Mouse (Mus musculus): Measurements from ENCODE around the gene Col8a1. TPM values are rescaled to one million over a fixed set of nuclear protein-coding genes. Genes with fewer than 3 reads are reported as not detected.

Col8a1 gene
- polyA plus RNA-seq, 1 experiment from 2014 or later: 12.2 TPM

DNA sequence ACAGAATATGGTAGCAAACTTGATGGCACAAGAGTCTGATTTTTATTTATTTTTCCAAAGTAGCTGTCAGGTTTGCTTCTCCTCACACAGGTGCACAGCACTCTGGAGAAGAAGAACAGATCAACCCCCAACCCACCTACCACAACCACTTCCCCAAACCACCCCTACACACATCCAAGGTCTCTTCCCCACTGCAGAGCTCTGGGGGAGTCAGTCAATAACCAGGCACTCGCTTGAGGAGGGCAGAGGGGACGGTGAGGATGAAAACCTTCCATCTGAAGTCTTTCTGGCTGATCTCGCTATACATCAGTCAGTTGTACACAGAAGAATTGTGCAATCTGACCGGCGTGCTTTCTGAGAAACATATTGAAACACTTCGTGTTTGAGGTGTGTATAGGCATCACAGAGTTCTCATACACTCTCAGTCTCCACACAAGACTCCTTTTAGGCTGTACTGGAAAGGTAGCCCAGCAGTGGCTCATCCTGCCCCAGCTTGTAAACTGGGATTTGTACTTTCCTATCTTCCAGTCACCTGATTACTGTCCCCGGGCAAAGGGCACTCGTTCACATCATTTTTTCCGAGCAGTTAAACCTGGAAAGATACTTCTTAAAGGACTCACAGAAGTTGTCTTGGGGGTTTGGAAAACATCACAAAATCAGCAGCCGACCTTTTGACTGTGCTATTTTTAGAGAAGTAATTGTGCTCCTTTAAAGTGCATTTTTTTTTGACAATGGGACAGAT lies 827 bp downstream of the Col8a1 start:
- peak overlapping the region; percentile 24; the same call in 1 of the 2 replicates for H3K4me3 ChIP-seq (ENCODE audit: low read depth, low read length)

DNA sequence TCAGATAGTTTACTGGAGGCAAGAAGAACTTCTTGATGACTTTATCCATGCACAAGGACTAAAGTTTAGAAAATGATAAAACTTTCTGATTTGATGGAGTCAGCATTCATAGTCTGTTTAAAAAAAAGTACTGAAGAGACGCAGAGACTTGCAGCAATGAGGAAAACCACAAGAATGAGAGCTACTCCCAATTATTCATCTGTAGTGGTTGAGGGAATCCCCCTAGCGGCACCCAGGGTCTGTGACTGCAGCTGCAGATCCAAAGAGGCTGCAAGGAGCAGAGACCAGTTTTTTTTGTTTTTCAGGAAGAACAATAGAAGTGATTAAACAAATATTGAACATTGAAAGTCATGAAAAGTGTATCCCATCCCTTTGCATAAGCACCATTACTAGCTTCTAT lies 4.0 kb downstream of the Col8a1 start:
- Histone ChIP-seq H3K4me1 (ENCODE audit: control insufficient read depth, insufficient read depth, low read length) (peaks cover 7% of the 10 kb centered on the region; the same call in 1 of the 2 replicates), H3K4me2 (replicated peaks; ENCODE audit: low read depth, low read length) (no peak overlapping the region), H3K9ac (replicated peaks; ENCODE audit: low read depth, low read length) (no peak overlapping the region), H3K36me3 (ENCODE audit: control insufficient read depth, insufficient read depth, low read length) (no peaks in the 10 kb centered on the region), H3K27me3 (ENCODE audit: control insufficient read depth, insufficient read depth, low read length) (no peaks in the 10 kb centered on the region), H3K27ac (ENCODE audit: low read length) (no peak overlapping the region), H3K9me3 (ENCODE audit: control insufficient read depth, low read depth, low read length) (no peaks in the 10 kb centered on the region), H3K4me3 (ENCODE audit: low read depth, low read length) (no peak overlapping the region)
- no peak for ATAC-seq (ENCODE audit: insufficient number of reproducible peaks, insufficient read depth, low FRiP score, low read depth)
- WGBS: 44% methylated on average over 2 of the region's 2 CpGs

More for the DNA sequence above, 827 bp downstream of the Col8a1 start:
- Histone ChIP-seq H3K9me3 (ENCODE audit: control insufficient read depth, low read depth, low read length) (no peaks in the 10 kb centered on the region), H3K27me3 (ENCODE audit: control insufficient read depth, insufficient read depth, low read length) (0 out of 2 replicates have a peak, but pooled peaks cover 2% of the 10 kb centered on the region), H3K9ac (replicated peaks; ENCODE audit: low read depth, low read length) (no peak overlapping the region), H3K4me1 (ENCODE audit: control insufficient read depth, insufficient read depth, low read length) (peaks cover 4% of the 10 kb centered on the region; the same call in 1 of the 2 replicates), H3K27ac (ENCODE audit: low read length) (no peak overlapping the region), H3K36me3 (ENCODE audit: control insufficient read depth, insufficient read depth, low read length) (no peaks in the 10 kb centered on the region), H3K4me2 (replicated peaks; ENCODE audit: low read depth, low read length) (peak overlapping the region; percentile 70)
- ATAC-seq (ENCODE audit: insufficient number of reproducible peaks, insufficient read depth, low FRiP score, low read depth): no peak
- WGBS: 44% methylated on average over 10 of the region's 10 CpGs

DNA sequence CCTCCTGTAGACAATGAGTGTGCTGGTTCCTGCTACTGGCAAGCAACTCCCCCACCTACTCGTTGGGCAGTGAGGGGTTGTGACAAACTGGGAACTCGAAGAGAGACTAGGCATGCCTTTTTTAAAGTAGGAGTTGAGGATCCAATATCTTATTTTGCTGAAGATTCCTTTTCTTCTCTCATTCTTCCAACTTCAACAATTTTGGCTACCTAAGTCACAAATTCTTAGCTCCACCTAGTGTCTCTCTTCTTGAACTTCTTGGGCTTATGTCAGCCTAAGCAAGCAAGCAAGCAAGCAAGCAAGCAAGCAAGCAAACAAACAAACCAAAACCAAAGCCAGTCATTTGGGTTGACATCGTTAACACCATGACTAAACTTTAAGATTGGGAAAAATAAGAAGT lies 6.4 kb downstream of the Col8a1 start:
- no peaks in the 10 kb centered on the region for H3K9me3 ChIP-seq (ENCODE audit: control insufficient read depth, low read depth, low read length)
- no peak overlapping the region for H3K4me3 ChIP-seq (ENCODE audit: low read depth, low read length)
- H3K4me1 ChIP-seq (ENCODE audit: control insufficient read depth, insufficient read depth, low read length): 0 out of 2 replicates have a peak, but pooled peaks cover 3% of the 10 kb centered on the region
- H3K36me3 ChIP-seq (ENCODE audit: control insufficient read depth, insufficient read depth, low read length): no peaks in the 10 kb centered on the region
- 61% methylated on average over 3 of the region's 3 CpGs for WGBS
- H3K4me2 ChIP-seq (replicated peaks; ENCODE audit: low read depth, low read length): no peak overlapping the region
- H3K27me3 ChIP-seq (ENCODE audit: control insufficient read depth, insufficient read depth, low read length): no peaks in the 10 kb centered on the region
- no peak overlapping the region for H3K27ac ChIP-seq (ENCODE audit: low read length)
- ATAC-seq (ENCODE audit: insufficient number of reproducible peaks, insufficient read depth, low FRiP score, low read depth): no peak
- H3K9ac ChIP-seq (replicated peaks; ENCODE audit: low read depth, low read length): no peak overlapping the region

DNA sequence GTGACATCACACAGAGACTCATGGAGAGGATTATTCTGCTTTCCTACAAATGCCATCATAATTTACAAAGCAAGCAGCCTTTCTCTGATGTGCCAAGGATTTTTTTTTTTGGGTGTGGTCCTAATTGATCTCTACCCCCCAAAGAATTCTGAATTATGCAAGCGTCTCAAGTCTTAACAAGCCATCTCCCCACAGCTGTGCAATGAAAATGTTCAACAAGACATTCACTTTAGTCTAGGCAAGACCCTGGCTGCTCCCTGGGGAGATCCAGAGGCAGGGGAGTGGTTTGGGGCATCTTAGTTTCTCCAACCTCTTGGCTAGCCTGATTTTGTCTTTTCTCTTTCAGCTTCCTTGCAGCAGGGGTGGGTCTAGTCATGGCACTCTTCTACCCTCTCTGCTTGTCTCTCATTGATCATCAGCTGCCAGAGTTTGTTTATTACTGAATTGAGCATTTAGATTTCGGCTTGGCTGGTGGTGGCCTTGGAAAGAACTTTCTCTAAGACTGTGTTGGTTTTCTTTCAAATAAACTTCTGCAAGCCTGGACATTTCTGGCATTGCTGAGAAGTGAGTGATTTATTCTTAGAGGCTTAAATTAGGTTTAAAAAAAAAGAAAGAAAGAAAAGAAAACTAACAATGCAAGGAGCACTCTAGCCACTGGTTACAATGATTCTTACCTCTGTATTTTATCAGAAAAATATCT lies 7.0 kb downstream of the Col8a1 start:
- no peak overlapping the region for H3K4me2 ChIP-seq (replicated peaks; ENCODE audit: low read depth, low read length)
- ATAC-seq (ENCODE audit: insufficient number of reproducible peaks, insufficient read depth, low FRiP score, low read depth): 0 out of 2 replicates have a peak, but pooled peaks have one; percentile 33
- no peak overlapping the region for H3K27ac ChIP-seq (ENCODE audit: low read length)
- H3K9ac ChIP-seq (replicated peaks; ENCODE audit: low read depth, low read length): no peak overlapping the region
- H3K27me3 ChIP-seq (ENCODE audit: control insufficient read depth, insufficient read depth, low read length): no peaks in the 10 kb centered on the region
- H3K9me3 ChIP-seq (ENCODE audit: control insufficient read depth, low read depth, low read length): no peaks in the 10 kb centered on the region
- H3K4me3 ChIP-seq (ENCODE audit: low read depth, low read length): no peak overlapping the region
- H3K36me3 ChIP-seq (ENCODE audit: control insufficient read depth, insufficient read depth, low read length): no peaks in the 10 kb centered on the region
- 43% methylated on average over 2 of the region's 2 CpGs for WGBS
- 0 out of 2 replicates have a peak, but pooled peaks cover 3% of the 10 kb centered on the region for H3K4me1 ChIP-seq (ENCODE audit: control insufficient read depth, insufficient read depth, low read length)

DNA sequence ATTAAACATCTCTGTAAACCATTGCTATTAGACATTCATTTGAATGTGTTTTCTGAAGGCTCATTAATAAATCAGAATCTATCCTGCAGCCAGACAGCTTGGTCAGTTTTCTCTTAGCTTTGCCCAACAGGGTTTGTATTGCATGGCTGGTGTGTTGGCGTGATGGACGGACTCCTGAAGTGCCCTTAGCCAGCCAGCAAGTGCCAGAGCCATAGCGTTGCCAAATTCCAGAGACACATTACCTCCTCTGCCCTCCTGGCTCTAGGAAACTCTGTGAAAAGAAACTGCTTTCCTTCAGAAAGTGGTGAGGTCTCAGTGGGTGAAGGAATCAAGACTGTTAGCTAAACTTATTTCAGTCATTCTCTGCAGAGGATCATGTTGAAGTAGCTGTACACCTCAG lies 14.4 kb downstream of the Col8a1 start:
- Histone ChIP-seq H3K27ac (ENCODE audit: low read length) (no peak overlapping the region), H3K4me3 (ENCODE audit: low read depth, low read length) (no peak overlapping the region), H3K9ac (replicated peaks; ENCODE audit: low read depth, low read length) (no peak overlapping the region), H3K27me3 (ENCODE audit: control insufficient read depth, insufficient read depth, low read length) (no peaks in the 10 kb centered on the region), H3K4me1 (ENCODE audit: control insufficient read depth, insufficient read depth, low read length) (no peaks in the 10 kb centered on the region), H3K4me2 (replicated peaks; ENCODE audit: low read depth, low read length) (no peak overlapping the region), H3K9me3 (ENCODE audit: control insufficient read depth, low read depth, low read length) (no peaks in the 10 kb centered on the region), H3K36me3 (ENCODE audit: control insufficient read depth, insufficient read depth, low read length) (no peaks in the 10 kb centered on the region)
- WGBS: 82% methylated on average over 3 of the region's 3 CpGs
- no peak for ATAC-seq (ENCODE audit: insufficient number of reproducible peaks, insufficient read depth, low FRiP score, low read depth)

DNA sequence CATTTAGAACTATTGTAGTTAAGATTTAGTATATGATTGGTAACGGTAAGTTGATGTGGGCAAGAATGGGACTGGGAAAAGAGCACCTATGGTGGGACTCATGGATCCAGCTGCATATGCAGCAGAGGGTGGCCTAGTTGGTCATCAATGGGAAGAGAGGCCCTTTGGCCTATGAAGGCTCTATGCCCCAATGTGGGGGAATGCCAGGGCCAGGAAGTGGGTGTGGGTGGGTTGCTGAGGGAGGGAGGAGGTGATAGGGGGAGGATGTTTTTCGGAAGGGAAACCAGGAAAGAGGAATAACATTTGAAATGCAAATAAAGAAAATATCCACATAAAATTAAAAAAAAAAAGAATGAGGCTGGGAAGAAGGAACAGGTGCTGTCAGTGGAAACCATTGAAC lies 19.6 kb downstream of the Col8a1 start:
- H3K4me2 ChIP-seq (replicated peaks; ENCODE audit: low read depth, low read length): no peak overlapping the region
- no peaks in the 10 kb centered on the region for H3K36me3 ChIP-seq (ENCODE audit: control insufficient read depth, insufficient read depth, low read length)
- H3K4me1 ChIP-seq (ENCODE audit: control insufficient read depth, insufficient read depth, low read length): no peaks in the 10 kb centered on the region
- no peak overlapping the region for H3K27ac ChIP-seq (ENCODE audit: low read length)
- no peak for ATAC-seq (ENCODE audit: insufficient number of reproducible peaks, insufficient read depth, low FRiP score, low read depth)
- H3K27me3 ChIP-seq (ENCODE audit: control insufficient read depth, insufficient read depth, low read length): no peaks in the 10 kb centered on the region
- no peaks in the 10 kb centered on the region for H3K9me3 ChIP-seq (ENCODE audit: control insufficient read depth, low read depth, low read length)
- no peak overlapping the region for H3K4me3 ChIP-seq (ENCODE audit: low read depth, low read length)
- H3K9ac ChIP-seq (replicated peaks; ENCODE audit: low read depth, low read length): no peak overlapping the region
- WGBS: 95% methylated on average over 2 of the region's 2 CpGs

DNA sequence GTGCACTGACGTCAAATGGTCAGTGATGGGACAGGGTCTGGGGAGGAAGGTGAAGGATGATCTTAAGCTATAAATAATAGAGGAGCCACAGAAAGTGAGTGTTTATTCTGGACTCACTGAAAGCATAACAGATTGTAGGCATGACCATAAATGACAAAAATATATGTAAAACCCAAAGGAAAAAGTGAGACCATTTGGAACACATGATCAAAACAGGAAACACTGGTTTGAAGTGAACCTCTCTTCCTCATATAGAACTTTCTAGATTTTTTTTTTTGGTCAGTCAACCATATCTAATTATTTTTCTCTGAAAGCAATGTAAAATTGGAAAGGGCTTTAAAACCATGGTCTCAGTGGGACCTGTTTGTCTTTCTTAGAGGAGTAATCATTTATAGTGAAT lies 21.0 kb downstream of the Col8a1 start:
- Histone ChIP-seq H3K4me2 (replicated peaks; ENCODE audit: low read depth, low read length) (no peak overlapping the region), H3K4me3 (ENCODE audit: low read depth, low read length) (no peak overlapping the region), H3K36me3 (ENCODE audit: control insufficient read depth, insufficient read depth, low read length) (no peaks in the 10 kb centered on the region), H3K27me3 (ENCODE audit: control insufficient read depth, insufficient read depth, low read length) (no peaks in the 10 kb centered on the region), H3K9ac (replicated peaks; ENCODE audit: low read depth, low read length) (no peak overlapping the region), H3K4me1 (ENCODE audit: control insufficient read depth, insufficient read depth, low read length) (no peaks in the 10 kb centered on the region), H3K27ac (ENCODE audit: low read length) (no peak overlapping the region), H3K9me3 (ENCODE audit: control insufficient read depth, low read depth, low read length) (no peaks in the 10 kb centered on the region)
- WGBS: 53% methylated on average over 1 of the region's 1 CpGs
- no peak for ATAC-seq (ENCODE audit: insufficient number of reproducible peaks, insufficient read depth, low FRiP score, low read depth)

DNA sequence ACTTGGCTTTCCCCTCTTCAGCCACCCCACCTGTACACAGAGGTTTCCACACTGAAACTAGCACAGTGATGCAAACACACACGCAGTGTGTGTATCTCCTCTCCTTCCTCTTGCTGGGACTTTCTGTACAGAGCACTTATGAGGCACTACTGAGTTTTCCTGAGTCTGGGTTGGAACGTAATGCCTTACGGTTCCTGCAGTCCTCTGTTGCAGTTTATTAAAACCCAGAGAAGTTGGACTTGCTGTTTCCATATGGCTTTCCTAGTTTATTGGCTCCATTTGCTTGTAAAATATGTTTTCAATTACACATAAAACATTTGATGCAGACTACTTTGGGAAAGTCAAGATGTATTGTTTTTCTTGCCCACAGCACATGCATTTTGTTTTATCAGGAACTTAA lies 21.4 kb downstream of the Col8a1 start:
- H3K4me3 ChIP-seq (ENCODE audit: low read depth, low read length): no peak overlapping the region
- H3K4me1 ChIP-seq (ENCODE audit: control insufficient read depth, insufficient read depth, low read length): no peaks in the 10 kb centered on the region
- WGBS: 72% methylated on average over 3 of the region's 3 CpGs
- no peaks in the 10 kb centered on the region for H3K36me3 ChIP-seq (ENCODE audit: control insufficient read depth, insufficient read depth, low read length)
- H3K27ac ChIP-seq (ENCODE audit: low read length): no peak overlapping the region
- H3K9ac ChIP-seq (replicated peaks; ENCODE audit: low read depth, low read length): no peak overlapping the region
- no peaks in the 10 kb centered on the region for H3K27me3 ChIP-seq (ENCODE audit: control insufficient read depth, insufficient read depth, low read length)
- no peak overlapping the region for H3K4me2 ChIP-seq (replicated peaks; ENCODE audit: low read depth, low read length)
- no peak for ATAC-seq (ENCODE audit: insufficient number of reproducible peaks, insufficient read depth, low FRiP score, low read depth)
- H3K9me3 ChIP-seq (ENCODE audit: control insufficient read depth, low read depth, low read length): no peaks in the 10 kb centered on the region

All from stomach, embryonic 14.5 days (tissue).